Mouse (Mus musculus) heart, embryonic 16.5 days (tissue): Measurements from ENCODE around the gene Hmga1b. TPM values are rescaled to one million over a fixed set of nuclear protein-coding genes. Genes with fewer than 3 reads are reported as not detected.
A peak's percentile ranks its signal among the peaks of the same experiment; 100 is the strongest.
"Not testable (repeated sequence)": the region's sequence is repeated elsewhere in the genome, so short reads cannot be mapped to it uniquely, and the experiment has no call there.

Source experiments
- ATAC-seq: fragments of 200-750 bp; cut with Nextera tagmentation; replicated peaks from 2 replicates; pipeline ENCODE4 v1.8.0; 2017; ENCODE audit warnings: moderate number of reproducible peaks; ENCODE audit not compliant: insufficient read depth, low FRiP score; ENCODE audit errors: extremely low read depth
- H3K27ac ChIP-seq: fragments of 300-500 bp; sonication (generic); 2 replicates; pipeline ENCODE4 v1.5.1; 2014; ENCODE audit warnings: mild to moderate bottlenecking, low read length, control low read depth, moderate library complexity
- H3K27me3 ChIP-seq: fragments of 300-500 bp; sonication (generic); 2 replicates; pipeline ENCODE4 v1.6.1; 2014; ENCODE audit warnings: low read length, mixed read lengths; ENCODE audit not compliant: control insufficient read depth, insufficient read depth
- H3K36me3 ChIP-seq: fragments of 300-500 bp; sonication (generic); 2 replicates; pipeline ENCODE4 v1.6.1; 2014; ENCODE audit not compliant: control insufficient read depth, insufficient read depth
- H3K4me1 ChIP-seq: fragments of 300-500 bp; sonication (generic); 2 replicates; pipeline ENCODE4 v1.6.1; 2014; ENCODE audit warnings: low read length, mixed read lengths; ENCODE audit not compliant: control insufficient read depth, insufficient read depth
- H3K4me2 ChIP-seq: fragments of 300-500 bp; sonication (generic); 2 replicates; pipeline ENCODE4 v1.6.1; 2014; ENCODE audit warnings: low read depth, mild to moderate bottlenecking, control low read depth, low read length
- H3K4me3 ChIP-seq: fragments of 300-500 bp; sonication (generic); 2 replicates; pipeline ENCODE4 v1.5.1; 2014; ENCODE audit warnings: mild to moderate bottlenecking, control low read depth, low read length
- H3K9ac ChIP-seq: fragments of 300-500 bp; sonication (generic); 2 replicates; pipeline ENCODE4 v1.6.1; 2014; ENCODE audit warnings: low read length, control low read depth
- H3K9me3 ChIP-seq: fragments of 300-500 bp; sonication (generic); replicated peaks from 2 replicates; pipeline ENCODE4 v1.6.1; 2016; ENCODE audit warnings: low read length; ENCODE audit not compliant: control insufficient read depth
- WGBS: fragments of 180-500 bp; shearing (Covaris S2); extraction: QIAGEN DNeasy Blood & Tissue Kit; methylation state at CpG from one replicate; pipeline ENCODE4 v1.1.7; 2014; 5-methylcytosine and 5-hydroxymethylcytosine counted together
- polyA plus RNA-seq: library from polyadenylated mRNA; unstranded; fragments of >200 nt; fragmentation: Nextera tagmentation; extraction: Ambion mirVana; gene quantifications from 2 replicates; pipeline ENCODE4 v1.2.1, GENCODE M21; 2015

Gene Hmga1b
- polyA plus RNA-seq, 1 experiment from 2014 or later = 6.9 TPM

GRCm38 (mm10) chr11:120775774-120776469 lies 13.3 kb downstream of the Hmga1b start:
- peaks cover 3% of the 10 kb centered on the region; the same call in 1 of the 2 replicates for H3K4me1 ChIP-seq
- H3K27me3 ChIP-seq = no peaks in the 10 kb centered on the region
- H3K9ac ChIP-seq = no peak overlapping the region
- 24% methylated on average over 15 of the region's 15 CpGs for WGBS
- no peaks in the 10 kb centered on the region for H3K36me3 ChIP-seq
- H3K27ac ChIP-seq = no peak overlapping the region
- no peaks in the 10 kb centered on the region for H3K9me3 ChIP-seq
- no peak overlapping the region for H3K4me3 ChIP-seq
- ATAC-seq = peak; percentile 89
- H3K4me2 ChIP-seq = no peak overlapping the region

- 28% methylated on average over 6 of the region's 6 CpGs for WGBS
- H3K9me3 ChIP-seq = no peaks in the 10 kb centered on the region
These were observed 14.5 kb downstream of the Hmga1b start for GRCm38 (mm10) chr11:120777123-120777522.

GRCm38 (mm10) chr11:120779876-120780275 lies 17.3 kb downstream of the Hmga1b start:
- Histone ChIP-seq H3K4me1 (peaks cover 9% of the 10 kb centered on the region), H3K9ac (no peak overlapping the region), H3K9me3 (no peaks in the 10 kb centered on the region), H3K27ac (no peak overlapping the region), H3K36me3 (no peaks in the 10 kb centered on the region), H3K4me3 (no peak overlapping the region), H3K4me2 (no peak overlapping the region), H3K27me3 (no peaks in the 10 kb centered on the region)
- ATAC-seq = no peak
- 96% methylated on average over 1 of the region's 1 CpGs for WGBS

More at GRCm38 (mm10) chr11:120777123-120777522, 14.5 kb downstream of the Hmga1b start:
- no peak for ATAC-seq
- Histone ChIP-seq H3K9ac (no peak overlapping the region), H3K4me3 (no peak overlapping the region), H3K36me3 (no peaks in the 10 kb centered on the region), H3K4me2 (no peak overlapping the region), H3K4me1 (peaks cover 3% of the 10 kb centered on the region; the same call in 1 of the 2 replicates), H3K27ac (no peak overlapping the region), H3K27me3 (no peaks in the 10 kb centered on the region)

DNA sequence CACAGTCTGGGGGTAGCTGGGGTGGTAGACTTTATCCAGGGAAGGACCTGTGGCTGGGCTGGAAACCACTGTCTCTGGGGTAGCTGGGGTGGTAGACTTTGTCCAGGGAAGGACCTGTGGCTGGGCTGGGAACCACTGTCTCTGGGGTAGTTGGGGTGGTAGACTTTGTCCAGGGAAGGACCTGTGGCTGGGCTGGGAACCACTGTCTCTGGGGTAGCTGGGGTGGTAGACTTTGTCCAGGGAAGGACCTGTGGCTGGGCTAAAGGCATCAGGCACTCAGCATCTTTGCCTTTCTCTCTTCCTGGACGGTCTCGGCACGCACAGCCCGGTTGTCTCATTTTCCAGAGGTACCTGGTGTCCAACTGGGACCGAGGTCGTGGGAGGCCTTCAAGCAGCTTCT lies 18.8 kb downstream of the Hmga1b start:
- WGBS = 95% methylated on average over 6 of the region's 6 CpGs
- ATAC-seq, H3K4me2 ChIP-seq, H3K27ac ChIP-seq, H3K9me3 ChIP-seq, H3K27me3 ChIP-seq, H3K4me3 ChIP-seq, H3K9ac ChIP-seq, H3K36me3 ChIP-seq: not testable (repeated sequence)
- H3K4me1 ChIP-seq = peaks cover 13% of the 10 kb centered on the region

GRCm38 (mm10) chr11:120783426-120784063 lies 21.0 kb downstream of the Hmga1b start:
- H3K9ac ChIP-seq = peak overlapping the region; percentile 97
- peak overlapping the region; percentile 66 for H3K27ac ChIP-seq
- peak overlapping the region; percentile 97 for H3K4me3 ChIP-seq
- H3K4me1 ChIP-seq = peaks cover 12% of the 10 kb centered on the region
- peak; percentile 19; the same call in 1 of the 2 replicates for ATAC-seq
- WGBS = 1% methylated on average over 41 of the region's 42 CpGs
- H3K9me3 ChIP-seq = no peaks in the 10 kb centered on the region
- peaks cover 10% of the 10 kb centered on the region; the same call in 1 of the 2 replicates for H3K36me3 ChIP-seq
- no peaks in the 10 kb centered on the region for H3K27me3 ChIP-seq
- peak overlapping the region; percentile 99 for H3K4me2 ChIP-seq

DNA sequence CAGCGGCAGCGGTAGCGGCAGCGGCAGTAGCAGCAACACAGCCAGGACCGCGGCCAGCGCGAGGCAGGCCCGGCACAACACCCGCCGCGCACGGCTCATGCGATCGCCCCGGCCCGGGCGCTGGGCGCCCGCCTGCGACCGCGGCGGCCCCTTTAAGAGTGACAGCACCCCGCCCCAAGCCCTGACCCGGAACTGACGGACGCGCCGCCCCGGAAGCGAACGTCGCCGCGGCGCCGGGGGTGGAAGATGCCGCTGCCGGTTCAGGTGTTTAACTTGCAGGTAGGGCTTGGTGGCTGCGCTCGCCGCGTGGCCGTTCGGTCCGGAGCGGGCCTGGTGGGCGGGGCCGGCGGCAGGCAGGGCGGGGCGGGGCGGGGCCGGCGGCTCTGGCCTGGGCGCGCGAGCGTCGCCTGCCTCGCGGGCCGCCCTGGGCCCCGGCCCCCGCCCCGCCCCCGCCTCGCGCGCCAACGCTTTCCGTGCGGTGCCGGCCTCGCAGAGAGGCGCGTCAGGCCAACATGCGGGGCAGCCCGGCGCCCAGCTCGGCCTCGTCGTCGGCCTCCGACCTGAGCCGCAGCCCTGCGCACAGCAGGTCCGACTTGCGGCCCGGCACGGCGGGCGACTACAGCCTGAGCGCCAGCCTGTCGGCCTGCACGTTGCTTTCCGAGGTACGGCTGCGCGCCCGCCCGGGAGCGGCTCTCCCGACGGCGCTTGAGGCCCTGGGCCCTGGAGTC lies 21.6 kb downstream of the Hmga1b start, which contains the start of the genes Rfng and Gps1:
Gene Rfng, minus strand, starts transcription at position 144 of the 728 bp plus-strand sequence.
Gene Gps1, plus strand, starts transcription at position 209 of the 728 bp plus-strand sequence.
- Histone ChIP-seq H3K9me3 (no peaks in the 10 kb centered on the region), H3K27ac (peak within 1 kb of the TSS; percentile 66), H3K4me2 (peak within 1 kb of the TSS; percentile 99), H3K9ac (peak within 1 kb of the TSS; percentile 97), H3K4me3 (peak within 1 kb of the TSS; percentile 97), H3K27me3 (no peaks in the 10 kb centered on the region), H3K4me1 (peaks cover 12% of the 10 kb centered on the region), H3K36me3 (peaks cover 13% of the 10 kb centered on the region)
- under 1% methylated on average over 75 of the region's 107 CpGs for WGBS
- ATAC-seq = peak; percentile 83

DNA sequence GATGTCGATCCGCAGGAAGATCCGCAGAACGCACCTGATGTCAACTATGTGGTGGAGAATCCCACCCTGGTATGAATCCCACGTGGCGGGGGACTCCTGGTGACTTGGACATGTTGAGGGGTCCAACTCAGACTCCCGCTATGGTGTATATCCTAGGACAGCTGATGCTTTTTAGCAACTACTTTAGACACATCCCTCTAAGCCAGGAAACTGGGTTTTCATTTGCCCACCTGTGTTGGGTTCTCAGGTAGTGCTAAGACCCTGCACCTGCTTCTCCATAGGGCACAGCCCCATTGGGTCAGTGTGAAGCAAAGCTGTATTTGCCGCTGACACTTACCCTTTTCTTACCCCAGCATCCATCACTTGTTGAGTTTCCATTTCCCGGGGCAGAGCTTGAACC lies 22.6 kb downstream of the Hmga1b start:
- H3K9me3 ChIP-seq = no peaks in the 10 kb centered on the region
- H3K4me1 ChIP-seq = peaks cover 12% of the 10 kb centered on the region
- H3K9ac ChIP-seq = peak overlapping the region; percentile 97
- WGBS = 30% methylated on average over 9 of the region's 9 CpGs
- no peak for ATAC-seq
- peak overlapping the region; percentile 97 for H3K4me3 ChIP-seq
- no peak overlapping the region for H3K27ac ChIP-seq
- H3K27me3 ChIP-seq = no peaks in the 10 kb centered on the region
- peak overlapping the region; percentile 99 for H3K4me2 ChIP-seq
- peaks cover 22% of the 10 kb centered on the region for H3K36me3 ChIP-seq

- not testable (repeated sequence) for H3K27me3 ChIP-seq, H3K4me2 ChIP-seq, ATAC-seq, H3K9ac ChIP-seq, H3K4me3 ChIP-seq, H3K4me1 ChIP-seq, H3K9me3 ChIP-seq, H3K27ac ChIP-seq
- WGBS = 85% methylated on average over 9 of the region's 10 CpGs
- H3K36me3 ChIP-seq = peaks cover 35% of the 10 kb centered on the region
These were observed 25.9 kb downstream of the Hmga1b start for GRCm38 (mm10) chr11:120788460-120788859.
